19 mouse cellular contexts compared by ENCODE assay signal in the genomic region with DNA sequence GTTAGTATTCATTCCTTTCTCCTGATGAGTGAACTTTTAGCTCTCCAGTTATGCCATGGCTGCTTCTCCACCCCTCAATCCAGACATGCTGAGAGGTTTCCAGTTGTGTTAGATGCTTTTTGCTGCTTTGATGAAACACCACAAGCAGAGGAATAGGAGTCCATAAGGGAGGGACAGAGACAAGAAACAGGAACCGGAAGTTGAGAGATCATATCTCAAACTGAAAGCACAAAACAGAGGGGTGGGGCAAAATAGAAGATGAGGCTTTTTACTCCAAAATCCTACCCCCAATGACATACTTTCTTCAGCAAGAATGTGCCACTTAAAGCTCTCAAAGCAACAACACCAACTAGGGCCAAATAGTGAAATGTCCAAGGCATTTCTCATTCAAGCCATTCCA.
DNase-seq lines count a peak whose midpoint lies in the region; ATAC-seq lines count a peak whose summit lies in the region.
"Had no signal": no experiment of that assay in that cellular context is flagged by ENCODE, and none has a peak within 500 bp of the region (broad histone marks: within the 10 kb centered on the region; RNA-seq: fewer than 3 reads in every experiment).

No protein-coding gene starts in this region.

- peak; percentile 13 for DNase-seq in CD4-positive helper T cell, adult 2 months (ENCODE audit: low read depth, low spot score)
- DNase-seq in induced T-regulatory cell, adult 2 months (ENCODE audit: low read depth) = peak; percentile 38
- peak; percentile 34 for DNase-seq in naive thymus-derived CD4-positive, alpha-beta T cell, adult 2 months (ENCODE audit: low read depth)
- DNase-seq in gastrocnemius, postnatal 4 days (ENCODE audit: low spot score in 2 of 2) = no peak
- DNase-seq in heart, adult 9 months (ENCODE audit: low spot score in 2 of 2) = no peak
- DNase-seq: adrenal gland, postnatal 14 days; B cell, adult 2 months; cerebellum, adult 2 months; cerebellum, postnatal 10 days; forebrain, postnatal 0 days; gastrocnemius, postnatal 14 days; heart, adult 11 months; heart, postnatal 10 days; heart, postnatal 4 days had no signal

- ATAC-seq in CD4-positive, CD25-positive, alpha-beta regulatory T cell, adult 4 months = peak; percentile 80
- ATAC-seq in megakaryocyte-erythroid progenitor cell, adult 5-6 weeks (replicated peaks; ENCODE audit: low FRiP score, low TSS enrichment, poor library complexity, severe bottlenecking) = no peak
- ATAC-seq: forebrain, embryonic 13.5 days; forebrain, postnatal 0 days; hindbrain, embryonic 16.5 days; intestine, embryonic 15.5 days had no signal

Comparison
In these comparisons a context has a peak if more than half of its experiments do, and no peak if none do; other contexts are left out.
1. DNase-seq: peak in CD4-positive helper T cell, adult 2 months (single experiment), induced T-regulatory cell, adult 2 months (single experiment) and naive thymus-derived CD4-positive, alpha-beta T cell, adult 2 months (single experiment); none in gastrocnemius, postnatal 4 days (0 of 2) and heart, adult 9 months (0 of 2).